Mouse (Mus musculus): ENCODE measurements around the gene Actr8. TPM values are rescaled to one million over a fixed set of nuclear protein-coding genes. Genes with fewer than 3 reads are reported as not detected.
A peak's percentile ranks its signal among the peaks of the same experiment; 100 is the strongest.

Gene Actr8
- 53.9 and 58.7 TPM in 2 replicates for polyA plus RNA-seq (2015; fragmentation: Nextera tagmentation; extraction: Ambion mirVana)

DNA sequence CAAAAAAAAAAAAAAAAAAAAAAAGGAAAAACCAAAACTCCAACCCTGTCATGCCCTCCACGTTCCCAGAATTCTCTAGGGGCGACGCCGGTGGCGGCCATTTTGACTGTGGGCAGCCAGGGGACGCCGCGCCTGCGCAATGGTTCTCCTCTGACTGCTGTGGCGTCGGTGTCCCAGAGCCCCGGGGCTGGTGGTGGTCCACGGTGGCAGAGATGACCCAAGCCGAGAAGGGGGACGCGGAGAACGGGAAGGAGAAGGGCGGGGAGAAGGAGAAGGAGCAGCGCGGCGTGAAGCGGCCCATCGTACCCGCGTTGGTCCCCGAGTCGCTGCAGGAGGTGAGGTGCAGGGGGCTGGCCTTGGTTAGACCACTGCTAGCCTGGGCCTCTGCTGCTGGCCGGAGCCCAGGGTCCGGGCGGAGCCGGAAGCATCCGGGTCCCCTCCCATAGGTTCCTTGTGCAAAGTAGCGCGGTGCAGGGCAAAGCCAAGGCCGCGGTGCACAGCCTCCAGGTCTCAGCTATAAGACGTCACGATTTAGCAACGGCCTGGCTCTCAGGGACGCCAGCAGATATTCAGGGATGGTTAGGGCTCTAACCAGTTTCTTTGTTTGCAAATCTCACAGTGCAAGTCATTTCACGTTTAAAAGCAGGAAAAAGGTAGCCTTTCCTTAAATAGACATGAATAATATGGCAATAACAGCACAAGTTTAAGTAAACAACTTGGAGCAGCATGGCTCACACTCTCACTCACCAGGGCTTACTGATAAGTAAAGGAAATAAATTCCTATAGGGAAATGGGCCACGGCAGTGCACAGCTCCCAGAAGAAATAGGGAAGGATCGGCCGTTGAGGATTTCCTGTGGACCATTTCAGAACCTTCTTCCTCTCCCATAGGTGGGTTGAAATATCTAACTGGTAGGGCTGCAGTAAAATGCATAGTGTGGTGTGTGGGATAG, at the start of gene Actr8:
Gene Actr8 (plus strand): TSS at position 84 of the 951 bp plus-strand sequence.
- peak; percentile 77 for DNase-seq (ENCODE audit: low spot score)

- DNase-seq (ENCODE audit: low spot score) = no peak
Observed at GRCm38 (mm10) chr14:29928966-29929365, 49.2 kb upstream of the Actr8 start.

DNA sequence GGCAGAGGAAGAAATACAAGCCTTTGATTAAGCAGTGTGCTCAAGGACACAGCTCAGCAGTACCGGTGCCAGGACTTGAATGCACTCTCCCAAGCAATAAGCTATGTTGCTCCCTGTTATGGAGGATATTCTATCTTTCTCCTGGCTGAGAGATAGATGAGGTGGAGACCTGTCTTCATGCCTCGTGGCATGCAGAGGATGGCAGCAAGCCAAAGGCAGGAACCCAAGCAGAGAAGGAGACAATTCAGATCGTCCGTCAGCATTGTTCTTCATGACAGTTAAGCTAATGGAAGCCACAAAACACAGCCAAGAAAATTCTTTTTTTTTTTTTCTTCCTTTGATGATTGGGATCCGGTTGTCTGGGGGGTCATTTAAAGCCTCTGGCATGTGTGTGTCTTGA, 42.6 kb upstream of the Actr8 start:
- DNase-seq (ENCODE audit: low spot score) = no peak

DNA sequence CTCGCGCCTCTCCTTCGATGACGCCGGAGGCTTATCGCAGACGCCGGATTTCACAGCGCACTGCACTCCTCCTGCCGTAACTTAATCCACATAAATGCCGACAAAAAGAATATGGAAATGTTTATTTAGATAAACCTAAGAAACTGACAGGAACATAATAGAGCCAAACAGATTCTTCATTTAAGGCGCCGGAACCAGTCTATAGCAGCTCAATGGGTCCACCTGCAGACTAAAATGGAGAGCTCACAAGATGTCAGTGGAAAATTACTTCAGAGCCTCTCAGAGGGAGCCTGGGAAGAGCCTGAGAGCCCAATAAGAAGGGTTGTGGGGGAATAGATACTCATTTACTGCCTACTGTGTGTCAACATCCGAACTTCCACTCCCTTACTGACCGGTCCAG, 40.7 kb upstream of the Actr8 start:
- no peak for DNase-seq (ENCODE audit: low spot score)

GRCm38 (mm10) chr14:29939600-29940312, 38.4 kb upstream of the Actr8 start:
- DNase-seq (ENCODE audit: low spot score) = no peak

- DNase-seq (ENCODE audit: low spot score) = no peak
Observed at GRCm38 (mm10) chr14:29940313-29940812, 37.8 kb upstream of the Actr8 start.

GRCm38 (mm10) chr14:29940877-29941276, 37.3 kb upstream of the Actr8 start:
- DNase-seq (ENCODE audit: low spot score) = peak; percentile 55

GRCm38 (mm10) chr14:29946761-29947309, 31.3 kb upstream of the Actr8 start:
- no peak for DNase-seq (ENCODE audit: low spot score)

DNA sequence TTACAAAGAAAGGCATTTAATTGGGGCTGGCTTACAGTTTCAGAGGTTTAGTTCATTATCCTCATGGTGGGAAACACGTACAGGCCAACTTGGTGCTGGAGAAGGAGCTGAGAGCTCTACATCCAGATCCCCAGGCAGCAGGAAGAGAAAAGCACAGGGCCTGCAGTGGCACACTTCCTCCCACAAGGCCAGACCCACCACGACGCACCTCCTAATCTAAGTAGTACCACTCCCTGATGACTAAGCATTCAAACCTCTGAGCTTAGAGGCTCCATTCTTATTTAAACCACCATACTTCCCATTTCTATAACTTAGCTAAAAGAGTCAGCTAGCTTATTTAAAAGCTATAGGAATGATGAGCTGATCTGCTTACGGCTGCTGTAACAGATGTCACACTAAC, 27.3 kb upstream of the Actr8 start:
- no peak for DNase-seq (ENCODE audit: low spot score)

GRCm38 (mm10) chr14:29957393-29957792, 20.7 kb upstream of the Actr8 start:
- no peak for DNase-seq (ENCODE audit: low spot score)

DNA sequence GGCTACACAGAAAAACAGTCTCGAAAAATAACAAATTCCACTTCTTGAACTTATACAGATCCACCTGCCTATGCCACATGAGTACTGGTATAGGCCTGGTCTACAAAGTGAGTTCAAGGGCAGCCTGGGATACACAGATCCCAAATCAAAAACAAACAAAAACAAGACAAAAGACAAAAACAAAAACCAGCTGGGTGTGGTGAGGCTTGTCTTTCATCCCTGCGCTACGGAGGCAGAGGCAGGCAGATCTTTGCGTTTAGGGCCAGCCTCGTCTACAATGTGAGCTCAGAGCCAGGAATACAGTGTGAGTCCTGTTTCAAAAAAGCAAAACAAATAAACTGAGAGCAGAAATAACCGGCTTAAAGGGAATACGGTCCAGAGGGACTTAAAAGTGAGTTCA, 10.5 kb upstream of the Actr8 start:
- DNase-seq (ENCODE audit: low spot score) = no peak

- peak; percentile 98 for DNase-seq (ENCODE audit: low spot score)
Observed at GRCm38 (mm10) chr14:29968075-29968821, 9.9 kb upstream of the Actr8 start, which contains the start of gene Selenok. Gene Selenok, plus strand, starts transcription at chr14:29968308.

DNA sequence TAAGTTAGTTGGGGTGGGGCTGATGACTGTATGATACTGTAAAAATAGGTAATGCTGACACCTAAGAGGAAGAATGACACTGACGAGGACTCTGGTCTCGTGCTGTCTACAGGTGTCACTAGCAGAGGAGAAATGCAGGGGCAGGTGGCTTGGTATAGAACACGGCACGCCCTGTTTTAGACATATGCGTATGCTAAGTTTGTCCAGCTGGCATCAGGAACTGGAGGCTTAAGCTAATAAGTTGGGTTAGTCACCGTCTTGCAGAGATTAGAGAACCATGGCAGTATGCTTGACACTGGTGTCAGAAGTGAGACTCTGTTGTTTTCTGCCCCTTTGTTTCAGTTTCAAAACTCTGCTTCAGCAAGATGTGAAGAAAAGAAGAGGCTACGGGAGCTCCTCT, 6.7 kb upstream of the Actr8 start:
- no peak for DNase-seq (ENCODE audit: low spot score)

DNA sequence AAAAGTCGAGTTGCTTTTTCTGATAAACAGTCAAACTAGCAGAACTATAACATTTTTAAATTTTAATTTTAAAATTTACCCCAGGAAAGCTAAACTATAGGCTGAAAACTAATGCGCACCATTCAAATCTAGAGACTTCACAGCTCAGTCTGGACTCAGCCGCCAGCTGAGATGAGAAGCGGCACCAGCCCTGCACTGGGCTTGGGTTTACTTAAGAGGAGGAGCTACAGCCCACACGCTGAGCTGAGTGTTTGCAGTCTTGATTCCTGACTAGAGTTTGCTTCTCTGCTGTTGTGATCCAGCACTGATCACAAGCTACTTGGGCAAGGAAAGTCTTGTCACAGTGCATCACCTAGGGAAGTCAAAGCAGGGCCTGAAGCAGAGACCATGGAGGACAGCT, 6.1 kb upstream of the Actr8 start:
- no peak for DNase-seq (ENCODE audit: low spot score)

GRCm38 (mm10) chr14:29976927-29977326, 1.2 kb upstream of the Actr8 start:
- DNase-seq (ENCODE audit: low spot score) = no peak

- DNase-seq (ENCODE audit: low spot score) = peak; percentile 61
Observed at GRCm38 (mm10) chr14:29980447-29981205, 2.5 kb downstream of the Actr8 start.

- DNase-seq (ENCODE audit: low spot score) = no peak
Observed at GRCm38 (mm10) chr14:29986096-29986495, 8.0 kb downstream of the Actr8 start.

GRCm38 (mm10) chr14:29987276-29987675, 9.1 kb downstream of the Actr8 start:
- DNase-seq (ENCODE audit: low spot score) = no peak

DNA sequence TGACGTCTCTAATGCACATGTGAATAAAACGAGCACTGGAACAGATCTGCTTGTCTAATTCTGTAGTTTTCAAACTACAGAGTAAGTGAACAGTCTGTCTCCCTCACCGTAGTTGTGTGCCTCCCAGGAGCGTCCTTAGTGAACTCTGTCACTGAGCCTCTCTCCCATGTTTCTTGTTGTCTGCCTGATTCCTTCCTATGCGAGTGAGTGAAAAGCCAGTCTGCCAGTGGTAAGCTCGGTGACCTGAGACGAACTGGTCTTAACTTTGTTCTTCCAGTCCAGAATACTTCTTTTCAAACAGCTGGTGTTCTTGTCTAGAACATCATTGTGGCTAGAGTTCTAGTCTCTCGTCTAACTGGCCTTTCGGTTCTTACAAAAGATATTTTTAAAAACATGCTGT, 9.6 kb downstream of the Actr8 start:
- no peak for DNase-seq (ENCODE audit: low spot score)

DNA sequence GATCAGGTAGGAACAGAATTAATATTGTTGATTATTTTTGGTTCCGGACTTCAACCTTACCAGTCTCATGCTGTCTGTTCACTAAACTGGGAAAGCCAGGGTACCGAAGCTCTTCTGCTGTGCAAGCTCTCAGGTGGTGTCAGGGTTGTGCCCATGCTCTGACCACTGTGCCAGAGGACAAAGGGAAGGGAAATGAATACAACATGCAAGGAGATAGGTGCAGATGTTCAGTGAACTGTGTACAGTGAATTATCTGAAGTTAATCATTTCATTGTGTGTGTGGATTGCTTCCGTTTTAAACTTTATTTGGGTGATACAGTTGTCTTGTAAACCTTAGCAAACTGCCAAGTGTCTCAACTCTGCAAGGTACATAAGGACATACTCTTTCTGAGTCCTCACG, 10.2 kb downstream of the Actr8 start:
- DNase-seq (ENCODE audit: low spot score) = no peak

Measured in thymus, postnatal 0 days (tissue).